Mouse (Mus musculus) embryonic fibroblast, embryonic 13.5 days (primary cell): ENCODE measurements around the gene Usp5.

Source experiments
- CTCF ChIP-seq: IDR thresholded peaks from 2 replicates; pipeline ENCODE4 v1.5.1; 2011; ENCODE audit warnings: mild to moderate bottlenecking, control low read depth, low read length, moderate library complexity, borderline replicate concordance; ENCODE audit not compliant: insufficient read depth
- POLR2A ChIP-seq: IDR thresholded peaks from 2 replicates; pipeline ENCODE4 v1.6.1; 2011; ENCODE audit warnings: low read depth, mild to moderate bottlenecking, control low read depth, low read length, moderate library complexity

GRCm38 (mm10) chr6:124779222-124779983, 49.9 kb downstream of the Usp5 start, which contains the start of gene Lrrc23:
- TF ChIP-seq CTCF (no peak), POLR2A (no peak)
